Mouse (Mus musculus) c-Kit-positive CD71-positive TER-119-positive erythroid progenitor cells, embryonic 14.5 days (primary cell): ENCODE measurements around the gene Cdk14.
A peak's percentile ranks its signal among the peaks of the same experiment; 100 is the strongest.
"Not testable (repeated sequence)": the region's sequence is repeated elsewhere in the genome, so short reads cannot be mapped to it uniquely, and the experiment has no call there.

Experiments
- DNase-seq: peaks from one replicate; pipeline ENCODE4 v3.0.0-alpha.2; 2013; ENCODE audit warnings: low spot score

Gene Cdk14

GRCm38 (mm10) chr5:4986181-4986580, 433.9 kb downstream of the Cdk14 start:
- no peak for DNase-seq

- no peak for DNase-seq
Measured at GRCm38 (mm10) chr5:4979551-4979950, 440.6 kb downstream of the Cdk14 start.

- DNase-seq, result no peak
Measured at GRCm38 (mm10) chr5:4973408-4973807, 446.7 kb downstream of the Cdk14 start.

- DNase-seq, result peak; percentile 37
Measured at GRCm38 (mm10) chr5:4962063-4962610, 458.0 kb downstream of the Cdk14 start.

- no peak for DNase-seq
Measured at GRCm38 (mm10) chr5:4961636-4962035, 458.5 kb downstream of the Cdk14 start.

GRCm38 (mm10) chr5:4959446-4959845, 460.7 kb downstream of the Cdk14 start:
- no peak for DNase-seq

- DNase-seq, result no peak
Measured at GRCm38 (mm10) chr5:4955993-4956392, 464.1 kb downstream of the Cdk14 start.

GRCm38 (mm10) chr5:4955392-4955791, 464.7 kb downstream of the Cdk14 start:
- DNase-seq, result no peak

- DNase-seq, result no peak
Measured at GRCm38 (mm10) chr5:4949433-4949832, 470.7 kb downstream of the Cdk14 start.

GRCm38 (mm10) chr5:4948090-4948954, 471.8 kb downstream of the Cdk14 start:
- no peak for DNase-seq

- DNase-seq, result no peak
Measured at GRCm38 (mm10) chr5:4935131-4935530, 485.0 kb downstream of the Cdk14 start.

- DNase-seq, result no peak
Measured at GRCm38 (mm10) chr5:4934491-4934890, 485.6 kb downstream of the Cdk14 start.

GRCm38 (mm10) chr5:4931539-4932143, 488.5 kb downstream of the Cdk14 start:
- no peak for DNase-seq

- DNase-seq, result no peak
Measured at GRCm38 (mm10) chr5:4929628-4930027, 490.5 kb downstream of the Cdk14 start.

GRCm38 (mm10) chr5:4924866-4925265, 495.2 kb downstream of the Cdk14 start:
- no peak for DNase-seq

- DNase-seq, result peak; percentile 36
Measured at GRCm38 (mm10) chr5:4918376-4918775, 501.7 kb downstream of the Cdk14 start.

- no peak for DNase-seq
Measured at GRCm38 (mm10) chr5:4917743-4918142, 502.4 kb downstream of the Cdk14 start.

- no peak for DNase-seq
Measured at GRCm38 (mm10) chr5:4917274-4917673, 502.8 kb downstream of the Cdk14 start.

- no peak for DNase-seq
Measured at GRCm38 (mm10) chr5:4916390-4917273, 503.5 kb downstream of the Cdk14 start.

- not testable (repeated sequence) for DNase-seq
Measured at GRCm38 (mm10) chr5:4904911-4905310, 515.2 kb downstream of the Cdk14 start.

GRCm38 (mm10) chr5:4898241-4898640, 521.9 kb downstream of the Cdk14 start:
- DNase-seq, result no peak

- no peak for DNase-seq
Measured at GRCm38 (mm10) chr5:4894988-4895387, 525.1 kb downstream of the Cdk14 start.
